Mouse (Mus musculus) MEL-GATA-1-ER (cell line): ENCODE results near the gene Cfap97d2.
A peak's percentile ranks its signal among the peaks of the same experiment; 100 is the strongest.
"Not testable (repeated sequence)": the region's sequence is repeated elsewhere in the genome, so short reads cannot be mapped to it uniquely, and the experiment has no call there.

Experiments
- DNase-seq: peaks from one replicate; pipeline ENCODE4 v3.0.0-alpha.2; 2012; ENCODE audit warnings: low read depth; ENCODE audit errors: extremely low read depth

Gene Cfap97d2

DNA sequence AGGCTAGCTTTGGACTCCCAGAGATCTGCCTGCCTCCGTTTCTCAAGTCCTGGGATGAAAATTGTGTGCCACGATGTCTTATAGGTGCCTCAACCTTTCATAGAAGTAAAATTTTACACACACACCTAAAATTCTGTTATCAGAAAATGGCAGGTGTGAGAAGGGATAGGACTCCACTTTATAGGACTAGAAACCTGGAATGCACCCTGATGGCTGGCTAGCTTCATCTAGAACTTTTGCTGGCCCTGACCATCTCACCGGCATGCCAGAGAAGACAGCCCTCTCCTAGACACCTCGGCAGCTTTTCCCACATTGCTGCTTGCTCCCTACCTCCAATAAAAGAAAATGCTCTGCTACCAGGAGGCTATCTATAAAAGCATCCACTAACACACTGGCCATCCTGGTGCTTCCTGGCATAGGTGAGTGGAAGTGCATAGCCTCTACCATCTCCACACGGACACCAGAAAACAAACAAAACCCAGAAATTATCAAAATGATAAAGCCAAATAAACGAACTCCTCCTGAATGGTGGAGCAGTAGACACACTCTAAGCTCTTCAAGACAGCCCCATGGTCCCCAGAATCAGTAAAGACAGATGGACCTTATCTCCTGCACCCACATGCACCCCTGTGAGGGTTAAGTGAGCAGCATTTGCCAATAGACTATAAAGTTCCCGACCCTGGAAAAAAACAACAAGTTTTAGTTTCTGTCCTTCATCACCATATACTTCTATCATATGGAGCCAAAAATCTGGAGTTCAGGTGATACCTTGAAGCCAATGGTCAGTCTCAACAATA lies 35.3 kb downstream of the Cfap97d2 start:
- DNase-seq: no peak

GRCm38 (mm10) chr8:13746212-13746611 lies 40.5 kb downstream of the Cfap97d2 start:
- not testable (repeated sequence) for DNase-seq

DNA sequence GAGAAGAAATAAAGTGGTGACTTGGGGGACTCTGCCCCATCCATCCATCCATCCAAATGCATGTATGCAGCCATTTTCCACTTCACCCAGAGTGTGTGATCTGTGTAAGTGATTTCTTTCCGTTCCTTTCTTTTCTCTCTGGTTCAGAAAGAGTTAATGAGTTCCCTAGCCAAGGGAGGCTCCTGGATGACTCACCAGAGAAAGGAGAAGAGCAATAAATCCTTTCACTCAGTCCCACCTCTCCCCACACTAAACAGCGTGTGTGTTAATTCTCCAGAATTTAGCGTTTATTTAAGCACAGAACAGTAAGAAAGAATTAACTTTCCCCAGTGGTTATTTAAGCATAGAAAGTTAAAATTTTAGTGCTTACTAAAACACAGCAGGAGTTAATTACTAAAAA lies 41.9 kb downstream of the Cfap97d2 start:
- DNase-seq: no peak

- DNase-seq: peak; percentile 59
Observed at GRCm38 (mm10) chr8:13753680-13754079, 48.0 kb downstream of the Cfap97d2 start.

GRCm38 (mm10) chr8:13756480-13756879 lies 50.8 kb downstream of the Cfap97d2 start:
- no peak for DNase-seq

GRCm38 (mm10) chr8:13756982-13757804 lies 51.5 kb downstream of the Cfap97d2 start, which contains the start of gene Cdc16:
TSS of gene Cdc16 (plus strand) at chr8:13757676.
- peak; percentile 79 for DNase-seq

- peak; percentile 64 for DNase-seq
Observed at GRCm38 (mm10) chr8:13757805-13758727, 52.4 kb downstream of the Cfap97d2 start.

GRCm38 (mm10) chr8:13769206-13769605 lies 63.5 kb downstream of the Cfap97d2 start:
- no peak for DNase-seq

DNA sequence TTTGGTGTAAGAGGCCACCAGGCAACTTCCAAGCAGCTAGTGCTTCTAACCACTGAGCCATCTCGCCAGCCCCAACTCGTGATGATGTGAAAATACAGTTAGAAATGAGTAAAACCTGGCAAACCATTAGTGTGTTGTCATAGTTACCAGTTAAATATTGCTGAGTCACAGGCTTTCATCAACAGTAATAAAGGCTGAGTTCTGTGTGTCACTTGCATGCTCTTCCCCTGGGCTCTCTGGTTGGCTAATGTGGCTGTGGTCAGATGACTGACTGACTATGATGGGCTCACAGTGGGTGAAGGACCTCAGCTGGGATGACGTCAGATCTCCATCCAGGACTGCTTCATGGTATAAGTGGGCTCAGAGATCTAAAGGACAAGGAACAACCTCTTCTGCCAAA lies 74.8 kb downstream of the Cfap97d2 start:
- DNase-seq: no peak

- DNase-seq: peak; percentile 67
Observed at GRCm38 (mm10) chr8:13785250-13785763, 79.6 kb downstream of the Cfap97d2 start, which contains the start of gene Upf3a. TSS of gene Upf3a (plus strand) at chr8:13785615.

DNA sequence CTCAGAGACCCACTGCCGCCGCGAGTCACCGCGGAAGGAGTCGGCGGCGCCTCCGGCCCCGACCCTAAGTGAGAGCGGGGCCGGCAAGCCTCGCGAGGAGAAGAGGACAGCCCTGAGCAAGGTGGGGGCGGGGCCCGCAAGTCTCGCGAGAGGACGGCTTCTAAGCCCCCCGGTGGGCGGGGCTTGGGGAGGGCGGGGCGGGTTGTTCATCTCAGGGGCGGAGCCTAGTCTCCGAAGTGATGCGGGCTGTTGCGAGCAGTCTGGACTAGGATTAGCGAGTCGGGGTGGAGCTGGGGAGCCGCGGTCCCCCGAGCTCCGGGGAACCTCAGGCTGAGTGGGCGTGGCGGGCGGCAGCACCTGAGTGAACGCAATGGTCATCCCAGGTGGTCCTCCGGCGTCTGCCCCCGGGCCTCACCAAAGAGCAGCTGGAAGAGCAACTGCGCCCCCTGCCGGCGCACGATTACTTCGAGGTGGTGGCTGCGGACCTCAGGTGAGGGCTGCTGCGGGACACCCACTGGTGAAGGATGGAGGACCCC lies 80.1 kb downstream of the Cfap97d2 start:
- peak; percentile 67 for DNase-seq

- no peak for DNase-seq
Observed at GRCm38 (mm10) chr8:13789606-13790005, 83.9 kb downstream of the Cfap97d2 start.
